Mouse (Mus musculus) layer of hippocampus, adult 9-11 months (tissue): ENCODE measurements around the gene Msto1.
"Not testable (repeated sequence)": the region's sequence is repeated elsewhere in the genome, so short reads cannot be mapped to it uniquely, and the experiment has no call there.

Experiments used
- DNase-seq: peaks from one replicate; pipeline ENCODE4 v3.0.0; 2022

Gene Msto1

GRCm38 (mm10) chr3:88893011-88893410, 20.8 kb downstream of the Msto1 start:
- not testable (repeated sequence) for DNase-seq

GRCm38 (mm10) chr3:88882536-88882935, 31.3 kb downstream of the Msto1 start:
- not testable (repeated sequence) for DNase-seq

DNA sequence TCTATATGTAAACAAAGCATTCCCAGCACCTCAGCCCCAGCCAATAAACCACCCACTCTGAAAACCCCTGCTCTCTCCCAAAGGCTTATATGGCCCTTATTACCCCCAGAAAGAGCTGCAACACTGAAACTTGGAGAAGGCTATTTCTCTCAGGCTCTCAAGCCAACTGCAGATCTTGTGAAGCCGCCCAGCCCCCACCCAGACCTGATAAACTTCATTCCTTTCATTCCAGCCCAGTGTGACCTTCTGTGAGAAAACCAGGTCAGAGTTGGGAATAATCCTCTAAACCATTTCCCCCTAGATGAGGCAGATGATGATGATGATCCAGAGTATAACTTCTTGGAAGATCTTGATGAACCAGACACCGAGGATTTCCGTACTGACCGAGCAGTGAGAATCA, 45.4 kb downstream of the Msto1 start:
- not testable (repeated sequence) for DNase-seq

GRCm38 (mm10) chr3:88867177-88867576, 46.6 kb downstream of the Msto1 start:
- not testable (repeated sequence) for DNase-seq

- not testable (repeated sequence) for DNase-seq
Observed at GRCm38 (mm10) chr3:88866735-88867134, 47.1 kb downstream of the Msto1 start.

- DNase-seq: no peak
Observed at GRCm38 (mm10) chr3:88862129-88862528, 51.7 kb downstream of the Msto1 start.

GRCm38 (mm10) chr3:88855837-88856236, 58.0 kb downstream of the Msto1 start:
- no peak for DNase-seq
